Mouse (Mus musculus) liver, adult 2 months (tissue): Measurements from ENCODE around the gene Hhat. TPM values are rescaled to one million over a fixed set of nuclear protein-coding genes. Genes with fewer than 3 reads are reported as not detected.

ENCODE experiments used
- DNase-seq: peaks from one replicate; pipeline ENCODE4 v3.0.0-alpha.2; 2011; ENCODE audit warnings: low read depth, low spot score; ENCODE audit errors: extremely low read depth
- H3K27ac ChIP-seq: fragments of 200-500 bp; replicated peaks from 2 replicates; pipeline ENCODE4 v1.5.1; 2012; ENCODE audit warnings: low read depth, mild to moderate bottlenecking, control low read depth, inconsistent platforms, low read length; ENCODE audit not compliant: insufficient read depth
- H3K27me3 ChIP-seq: fragments of 200-500 bp; 2 replicates; pipeline ENCODE4 v1.6.1; 2012; ENCODE audit warnings: mild to moderate bottlenecking, moderate library complexity, low read length, inconsistent platforms; ENCODE audit not compliant: control insufficient read depth, insufficient read depth
- H3K36me3 ChIP-seq: fragments of 200-500 bp; 2 replicates; pipeline ENCODE4 v1.6.1; 2012; ENCODE audit warnings: low read length, inconsistent platforms; ENCODE audit not compliant: control insufficient read depth, insufficient read depth
- H3K4me1 ChIP-seq: fragments of 200-500 bp; 2 replicates; pipeline ENCODE4 v1.6.1; 2011; ENCODE audit warnings: low read length; ENCODE audit not compliant: control insufficient read depth, insufficient read depth
- H3K4me3 ChIP-seq: fragments of 200-500 bp; 2 replicates; pipeline ENCODE4 v1.5.1; 2011; ENCODE audit warnings: low read depth, mild to moderate bottlenecking, control low read depth, low read length, moderate library complexity; ENCODE audit not compliant: insufficient read depth
- H3K79me2 ChIP-seq: fragments of 200-500 bp; 2 replicates; pipeline ENCODE4 v1.6.1; 2012; ENCODE audit warnings: inconsistent platforms, mild to moderate bottlenecking, low read length, moderate library complexity; ENCODE audit not compliant: control insufficient read depth, insufficient read depth
- H3K9ac ChIP-seq: fragments of 200-500 bp; 2 replicates; pipeline ENCODE4 v1.6.1; 2012; ENCODE audit warnings: low read depth, mild to moderate bottlenecking, control low read depth, inconsistent platforms, low read length
- CTCF ChIP-seq: fragments of 200-500 bp; IDR thresholded peaks from 2 replicates; pipeline ENCODE4 v1.5.1; 2011; ENCODE audit warnings: low read depth, low read length, control low read depth
- POLR2A ChIP-seq: fragments of 200-500 bp; IDR thresholded peaks from 2 replicates; pipeline ENCODE4 v1.6.1; 2011; ENCODE audit warnings: low read length, control low read depth; ENCODE audit not compliant: insufficient read depth; ENCODE audit errors: extremely low read depth
- WGBS: fragments of 180-500 bp; shearing (Covaris S2); methylation state at CpG from one replicate; pipeline ENCODE4 v1.1.7; 2018; 5-methylcytosine and 5-hydroxymethylcytosine counted together
- polyA plus RNA-seq: library from polyadenylated mRNA; depleted of rRNA; stranded (reverse); fragments of >200 nt; gene quantifications from 2 replicates; pipeline ENCODE4 v1.2.3, GENCODE M21; 2012
- total RNA-seq: library from RNA; depleted of rRNA; stranded (reverse); fragments of >200 nt; gene quantifications from 2 replicates; pipeline ENCODE4 v1.2.3, GENCODE M21; 2014

Gene Hhat
- total and polyA plus RNA-seq, 2 experiments, result 1.9 to 2.1 TPM

DNA sequence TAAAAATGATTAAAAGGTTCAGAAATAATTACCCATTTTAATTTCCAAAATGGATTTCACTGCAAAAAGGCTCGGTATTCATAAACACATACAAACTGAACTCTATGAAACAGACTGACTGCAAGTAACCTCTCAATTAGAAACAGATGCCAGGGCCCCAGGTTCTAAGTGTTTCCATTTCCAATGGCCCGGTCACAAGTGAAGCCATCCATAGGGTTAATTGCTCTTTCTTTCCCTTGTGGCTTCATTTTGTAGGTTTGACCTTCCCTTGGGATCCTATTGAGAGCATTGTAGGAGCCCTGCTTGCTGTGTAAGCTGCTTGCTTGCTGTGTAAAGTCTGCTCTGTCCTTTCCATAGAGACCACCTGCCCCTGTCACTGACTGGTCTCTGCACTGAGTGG lies 123.7 kb downstream of the Hhat start:
- H3K9ac ChIP-seq, result no peak overlapping the region
- H3K27ac ChIP-seq, result no peak overlapping the region
- 92% methylated on average over 2 of the region's 2 CpGs for WGBS
- H3K4me1 ChIP-seq, result no peaks in the 10 kb centered on the region
- no peak overlapping the region for H3K4me3 ChIP-seq
- no peaks in the 10 kb centered on the region for H3K36me3 ChIP-seq
- TF ChIP-seq POLR2A (no peak), CTCF (no peak)
- H3K27me3 ChIP-seq, result no peaks in the 10 kb centered on the region
- no peaks in the 10 kb centered on the region for H3K79me2 ChIP-seq
- no peak for DNase-seq

DNA sequence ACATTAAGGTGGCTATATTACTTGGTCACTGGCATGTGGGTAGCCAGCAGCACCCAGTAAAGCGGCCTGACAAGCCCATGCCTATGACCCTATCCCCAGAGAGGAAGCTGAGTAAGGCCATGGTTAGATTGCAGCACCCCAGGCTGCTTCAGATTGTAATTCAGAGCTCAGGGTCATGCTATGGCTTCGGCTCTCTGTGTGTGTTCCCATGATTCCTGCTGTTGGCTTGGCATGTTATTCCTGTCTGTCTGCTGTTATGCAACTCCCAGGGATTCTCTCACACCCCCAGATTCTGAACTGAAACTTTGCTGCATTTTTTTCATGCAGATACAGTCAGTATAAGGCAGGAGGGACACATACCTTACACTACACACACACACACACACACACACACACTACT lies 128.9 kb downstream of the Hhat start:
- no peak for TF ChIP-seq POLR2A
- no peak for TF ChIP-seq CTCF
- Histone ChIP-seq H3K36me3 (no peaks in the 10 kb centered on the region), H3K27me3 (no peaks in the 10 kb centered on the region), H3K9ac (no peak overlapping the region), H3K4me1 (no peaks in the 10 kb centered on the region), H3K4me3 (no peak overlapping the region), H3K79me2 (no peaks in the 10 kb centered on the region), H3K27ac (no peak overlapping the region)
- no peak for DNase-seq
- 58% methylated on average over 2 of the region's 2 CpGs for WGBS

DNA sequence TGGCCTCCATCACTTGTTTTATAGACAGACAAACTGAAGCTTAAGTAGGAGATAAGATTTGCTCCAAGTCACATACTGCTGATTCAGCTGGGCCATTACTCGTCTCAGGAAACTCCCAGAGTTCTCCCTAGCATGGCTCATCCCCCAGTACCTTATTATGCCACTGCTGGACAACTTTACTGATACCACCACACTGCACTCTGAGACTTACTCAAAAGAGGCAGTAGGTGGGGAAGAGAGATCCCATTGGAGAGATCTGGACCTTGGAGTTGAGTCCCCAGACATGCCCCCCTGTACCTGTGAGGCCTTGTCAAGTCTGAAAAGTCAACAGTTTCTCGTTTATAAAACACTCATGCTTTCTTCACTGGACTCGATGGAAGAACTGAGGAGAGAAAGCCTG lies 131.8 kb downstream of the Hhat start:
- H3K4me1 ChIP-seq, result no peaks in the 10 kb centered on the region
- H3K79me2 ChIP-seq, result no peaks in the 10 kb centered on the region
- H3K27ac ChIP-seq, result no peak overlapping the region
- no peak overlapping the region for H3K9ac ChIP-seq
- no peak overlapping the region for H3K4me3 ChIP-seq
- TF ChIP-seq CTCF, result no peak
- TF ChIP-seq POLR2A, result no peak
- no peak for DNase-seq
- no peaks in the 10 kb centered on the region for H3K27me3 ChIP-seq
- H3K36me3 ChIP-seq, result no peaks in the 10 kb centered on the region
- WGBS, result 38% methylated on average over 3 of the region's 3 CpGs

DNA sequence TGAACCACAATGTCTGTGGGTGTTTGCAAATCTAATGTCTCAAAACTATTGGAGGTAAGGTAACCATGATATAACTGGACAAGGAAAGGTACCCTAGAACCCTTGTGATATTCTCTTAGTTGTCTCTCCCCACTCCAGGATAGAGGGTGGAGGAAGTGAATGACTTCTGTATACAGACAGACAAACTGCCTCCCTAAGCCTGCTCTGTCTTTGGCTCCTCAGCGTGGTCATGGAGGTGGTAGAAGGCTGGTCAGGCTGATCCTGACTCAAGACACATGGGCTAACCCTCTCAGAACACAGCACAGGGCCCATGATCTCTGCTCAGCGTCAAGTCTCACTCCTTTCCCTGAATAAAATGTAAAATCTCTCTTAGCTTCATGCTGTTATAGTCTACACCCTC lies 149.2 kb downstream of the Hhat start:
- Histone ChIP-seq H3K27ac (no peak overlapping the region), H3K4me1 (peaks cover 3% of the 10 kb centered on the region; the same call in 1 of the 2 replicates), H3K27me3 (no peaks in the 10 kb centered on the region), H3K4me3 (no peak overlapping the region), H3K36me3 (no peaks in the 10 kb centered on the region), H3K9ac (no peak overlapping the region), H3K79me2 (no peaks in the 10 kb centered on the region)
- TF ChIP-seq CTCF (no peak), POLR2A (no peak)
- no peak for DNase-seq
- WGBS, result 83% methylated on average over 2 of the region's 2 CpGs

DNA sequence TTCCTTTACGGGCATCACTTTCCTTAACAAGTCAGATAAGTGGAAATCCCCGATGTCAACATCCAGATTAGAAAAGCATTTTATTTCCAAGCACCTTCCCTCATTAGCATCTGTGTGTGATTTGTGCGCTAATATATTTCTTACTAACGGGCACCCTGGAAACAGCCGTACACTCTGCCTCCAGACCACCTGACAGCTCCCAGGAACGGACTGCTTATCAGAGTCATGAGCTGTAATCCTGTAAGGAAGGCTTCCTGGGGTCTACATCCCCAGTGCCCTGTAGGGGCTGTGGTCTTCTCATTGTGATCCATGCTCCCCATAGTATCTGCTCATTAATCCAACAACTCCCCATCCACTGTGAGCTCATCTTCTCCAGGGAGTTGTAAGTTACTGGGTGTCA lies 157.8 kb downstream of the Hhat start:
- no peak overlapping the region for H3K4me3 ChIP-seq
- no peak for DNase-seq
- H3K27me3 ChIP-seq, result no peaks in the 10 kb centered on the region
- H3K4me1 ChIP-seq, result peaks cover 7% of the 10 kb centered on the region; the same call in 1 of the 2 replicates
- TF ChIP-seq CTCF (no peak), POLR2A (no peak)
- H3K79me2 ChIP-seq, result no peaks in the 10 kb centered on the region
- H3K9ac ChIP-seq, result no peak overlapping the region
- no peaks in the 10 kb centered on the region for H3K36me3 ChIP-seq
- WGBS, result 90% methylated on average over 6 of the region's 6 CpGs
- H3K27ac ChIP-seq, result no peak overlapping the region

DNA sequence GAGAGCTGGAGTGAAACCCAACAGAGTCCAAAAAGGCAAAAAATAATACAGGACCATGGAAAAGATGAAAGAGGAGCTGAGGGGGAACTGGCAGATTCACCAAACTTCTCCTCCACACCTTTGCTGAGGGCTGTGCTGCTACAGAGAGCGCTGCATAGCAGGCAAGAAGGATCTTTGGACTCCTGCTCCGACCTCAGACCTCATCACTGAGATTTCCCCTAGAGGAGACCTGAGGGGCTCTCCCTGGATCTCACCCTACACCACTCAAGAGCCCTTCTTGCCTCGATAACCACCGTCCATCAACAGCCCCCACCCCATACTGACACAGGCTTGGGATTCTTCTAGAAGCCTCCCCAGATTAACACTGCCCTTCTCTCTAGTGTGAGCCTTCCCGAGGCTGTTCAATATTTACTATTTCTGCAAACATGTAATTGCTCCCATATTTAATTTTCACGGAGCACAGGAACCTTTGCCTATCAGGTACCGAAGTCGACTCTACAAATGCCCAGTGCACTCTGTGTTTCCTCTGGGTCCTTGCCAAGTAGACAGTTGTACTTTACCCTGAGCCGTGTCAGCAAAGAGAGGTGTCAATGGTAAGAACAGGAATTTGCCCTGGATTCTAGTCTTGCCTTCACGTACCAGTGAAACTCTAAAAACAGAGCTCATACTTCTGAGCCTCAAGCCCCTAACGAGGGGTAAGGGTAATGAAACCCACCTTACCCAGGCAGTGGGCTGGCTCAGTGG lies 158.9 kb downstream of the Hhat start:
- H3K36me3 ChIP-seq, result no peaks in the 10 kb centered on the region
- no peak overlapping the region for H3K9ac ChIP-seq
- 29% methylated on average over 11 of the region's 11 CpGs for WGBS
- peak overlapping the region; percentile 76 for H3K27ac ChIP-seq
- no peak for TF ChIP-seq CTCF
- TF ChIP-seq POLR2A, result no peak
- no peaks in the 10 kb centered on the region for H3K27me3 ChIP-seq
- no peaks in the 10 kb centered on the region for H3K79me2 ChIP-seq
- peak; percentile 98 for DNase-seq
- H3K4me3 ChIP-seq, result no peak overlapping the region
- peaks cover 4% of the 10 kb centered on the region; the same call in 1 of the 2 replicates for H3K4me1 ChIP-seq
